In genomic region chr14:78038876-78039275, GRCm38 (mm10) we compare ENCODE assay signal across 15 mouse cellular contexts. TPM values are rescaled to one million over a fixed set of nuclear protein-coding genes. Genes with fewer than 3 reads are reported as not detected.
DNase-seq lines count a peak whose midpoint lies in the region; ATAC-seq and TF ChIP-seq lines count a peak whose summit lies in the region.
"Had no signal": no experiment of that assay in that cellular context is flagged by ENCODE, and none has a peak within 500 bp of the region (broad histone marks: within the 10 kb centered on the region; RNA-seq: fewer than 3 reads in every experiment).

No protein-coding gene starts in this region.

- 43% methylated on average over 8 of the region's 8 CpGs for WGBS in limb, embryonic 15.5 days

- no peaks in the 10 kb centered on the region for H3K9me3 ChIP-seq in limb, embryonic 15.5 days
- H3K9me3 ChIP-seq: embryonic facial prominence, embryonic 12.5 days; heart, embryonic 15.5 days; kidney, embryonic 15.5 days had no signal

- peak; percentile 12 for DNase-seq in cerebellum, adult 8-10 months
- DNase-seq in cerebellum, adult 11-12 months = no peak
- no peak for DNase-seq in layer of hippocampus, adult 2 months (ENCODE audit: low spot score in 2 of 2)
- DNase-seq in layer of hippocampus, postnatal 14 days (ENCODE audit: low spot score in 2 of 2) = no peak
- peak; percentile 61 to 73 for DNase-seq in cerebellum, postnatal 10 days
- no peak for DNase-seq in retina, postnatal 1 day
- no peak for DNase-seq in layer of hippocampus, postnatal 25 days (ENCODE audit: extremely low spot score in 1 of 2, low spot score in 1 of 2)
- DNase-seq: adrenal gland, postnatal 10 days; right cerebral cortex, postnatal 14 days had no signal

- no peaks in the 10 kb centered on the region for H3K36me3 ChIP-seq in limb, embryonic 15.5 days
- H3K36me3 ChIP-seq: embryonic facial prominence, embryonic 12.5 days; heart, embryonic 15.5 days; kidney, embryonic 15.5 days had no signal

- no peak overlapping the region; the same call in 1 of the 2 replicates for H3K4me3 ChIP-seq in layer of hippocampus, adult 2 months
- no peak overlapping the region for H3K4me3 ChIP-seq in limb, embryonic 15.5 days
- H3K4me3 ChIP-seq: embryonic facial prominence, embryonic 12.5 days; heart, embryonic 15.5 days; kidney, embryonic 15.5 days had no signal

- no peak for ATAC-seq in limb, embryonic 15.5 days (ENCODE audit: insufficient number of reproducible peaks, low FRiP score, low TSS enrichment, low read depth)
- ATAC-seq: inflammation-experienced regulatory T-cells, adult 6 months had no signal

- no peaks in the 10 kb centered on the region for H3K27me3 ChIP-seq in limb, embryonic 15.5 days
- H3K27me3 ChIP-seq: embryonic facial prominence, embryonic 12.5 days; heart, embryonic 15.5 days; kidney, embryonic 15.5 days had no signal

- H3K9ac ChIP-seq in limb, embryonic 15.5 days = no peak overlapping the region
- H3K9ac ChIP-seq: embryonic facial prominence, embryonic 12.5 days; heart, embryonic 15.5 days; kidney, embryonic 15.5 days had no signal

- no peak for TF ChIP-seq CTCF in layer of hippocampus, adult 2 months (conservative IDR thresholded peaks at IDR 0.05)

- H3K4me2 ChIP-seq in limb, embryonic 15.5 days = peak overlapping the region; percentile 28
- H3K4me2 ChIP-seq: embryonic facial prominence, embryonic 12.5 days; heart, embryonic 15.5 days; kidney, embryonic 15.5 days had no signal

- H3K27ac ChIP-seq in layer of hippocampus, adult 2 months = 0 out of 2 replicates have a peak overlapping the region, but pooled peaks have one; percentile 1
- H3K27ac ChIP-seq in limb, embryonic 15.5 days = no peak overlapping the region
- H3K27ac ChIP-seq: embryonic facial prominence, embryonic 12.5 days; heart, embryonic 15.5 days; kidney, embryonic 15.5 days had no signal

- peaks cover 12% of the 10 kb centered on the region; the same call in 1 of the 2 replicates for H3K4me1 ChIP-seq in limb, embryonic 15.5 days
- H3K4me1 ChIP-seq: embryonic facial prominence, embryonic 12.5 days; heart, embryonic 15.5 days had no signal

RNA-seq across cellular contexts. Expression of gene Fam216b, which starts 49.9 kb away (rescaled TPM):
- total RNA-seq in layer of hippocampus, adult 2 months (2021) = under 1 TPM; 0.52 to 0.54 TPM
- 1 to 10 TPM in 1 of 2 experiments, under 1 TPM in 1; 0.91 to 2.0 TPM for total RNA-seq in layer of hippocampus, postnatal 14 days (2021)
- not detected in 2 replicates for polyA plus RNA-seq in limb, embryonic 15.5 days (2015; fragmentation: Nextera tagmentation; extraction: Ambion mirVana)
- total RNA-seq in layer of hippocampus, postnatal 25 days (2021) = under 1 TPM; 0.62 to 0.68 TPM
- total RNA-seq: adrenal gland, postnatal 10 days had no signal
- polyA plus RNA-seq: embryonic facial prominence, embryonic 12.5 days; inflammation-experienced regulatory T-cells, adult 6 months; kidney, embryonic 15.5 days; liver, embryonic 16.5 days had no signal

Comparison
In these comparisons a context has a peak if more than half of its experiments do, and no peak if none do; other contexts are left out.
1. DNase-seq: peak in cerebellum, adult 8-10 months (single experiment) and cerebellum, postnatal 10 days (2 of 2); none in cerebellum, adult 11-12 months (single experiment), layer of hippocampus, adult 2 months (0 of 2), layer of hippocampus, postnatal 14 days (0 of 2), retina, postnatal 1 day (single experiment) and layer of hippocampus, postnatal 25 days (0 of 2).